ENCODE assay signal across 8 mouse cellular contexts in genomic region chr17:25796951-25797369, GRCm38 (mm10). TPM values are rescaled to one million over a fixed set of nuclear protein-coding genes. Genes with fewer than 3 reads are reported as not detected.
DNase-seq lines count a peak whose midpoint lies in the region; ATAC-seq and TF ChIP-seq lines count a peak whose summit lies in the region.

Gene Metrn, minus strand, starts transcription at chr17:25797136.

- H3K4me2 ChIP-seq in heart, embryonic 15.5 days = peak within 1 kb of the TSS; percentile 82
- peak within 1 kb of the TSS; percentile 94 for H3K4me2 ChIP-seq in liver, embryonic 16.5 days (ENCODE audit: low read depth, low read length)
- peak within 1 kb of the TSS; percentile 96 for H3K4me2 ChIP-seq in neural tube, embryonic 11.5 days (ENCODE audit: low read depth)

- no peak for TF ChIP-seq POLR2A in bone marrow macrophage, adult 2 months (IDR thresholded peaks at IDR 0.05; ENCODE audit: borderline replicate concordance, low read depth, low read length)
- TF ChIP-seq POLR2A in testis, adult 2 months (IDR thresholded peaks at IDR 0.05; ENCODE audit: control insufficient read depth, low read depth, low read length) = peak; percentile 12; the same call in 1 of the 2 replicates

- H3K9me3 ChIP-seq in heart, embryonic 15.5 days (replicated peaks) = no peaks in the 10 kb centered on the region
- H3K9me3 ChIP-seq in liver, embryonic 16.5 days (replicated peaks; ENCODE audit: control insufficient read depth, low read length) = no peaks in the 10 kb centered on the region
- H3K9me3 ChIP-seq in neural tube, embryonic 11.5 days (ENCODE audit: control insufficient read depth, low read length) = no peaks in the 10 kb centered on the region

- WGBS in heart, embryonic 15.5 days = 0% methylated on average over 35 of the region's 35 CpGs
- WGBS in liver, embryonic 16.5 days (ENCODE audit: insufficient replicate concordance) = under 1% methylated on average over 28 of the region's 35 CpGs
- WGBS in neural tube, embryonic 11.5 days = under 1% methylated on average over 34 of the region's 35 CpGs

- TF ChIP-seq CTCF in bone marrow macrophage, adult 2 months (IDR thresholded peaks at IDR 0.05; ENCODE audit: low read depth, low read length) = no peak
- no peak for TF ChIP-seq CTCF in testis, adult 2 months (IDR thresholded peaks at IDR 0.05; ENCODE audit: control insufficient read depth, insufficient read depth, insufficient replicate concordance, low read depth, low read length)

- peaks cover 5% of the 10 kb centered on the region for H3K27me3 ChIP-seq in heart, embryonic 15.5 days
- peaks cover 5% of the 10 kb centered on the region for H3K27me3 ChIP-seq in liver, embryonic 16.5 days (ENCODE audit: control insufficient read depth, insufficient read depth, low read depth, low read length)
- H3K27me3 ChIP-seq in neural tube, embryonic 11.5 days (ENCODE audit: control insufficient read depth, insufficient read depth, low read length) = no peaks in the 10 kb centered on the region
- no peaks in the 10 kb centered on the region for H3K27me3 ChIP-seq in testis, adult 2 months (ENCODE audit: control insufficient read depth, insufficient read depth, low read length)

- H3K36me3 ChIP-seq in heart, embryonic 15.5 days = no peaks in the 10 kb centered on the region
- H3K36me3 ChIP-seq in liver, embryonic 16.5 days (ENCODE audit: control insufficient read depth, insufficient read depth) = no peaks in the 10 kb centered on the region
- 0 out of 2 replicates have a peak, but pooled peaks cover 2% of the 10 kb centered on the region for H3K36me3 ChIP-seq in neural tube, embryonic 11.5 days (ENCODE audit: control insufficient read depth, insufficient read depth, low read length)
- H3K36me3 ChIP-seq in testis, adult 2 months (ENCODE audit: control insufficient read depth, insufficient read depth, low read length) = no peaks in the 10 kb centered on the region

- ATAC-seq in heart, embryonic 15.5 days (replicated peaks; ENCODE audit: insufficient number of reproducible peaks, insufficient read depth, low FRiP score, low read depth) = peak; percentile 78
- peak; percentile 80 for ATAC-seq in liver, embryonic 16.5 days (ENCODE audit: low read depth)
- peak; percentile 64 for ATAC-seq in neural tube, embryonic 11.5 days (ENCODE audit: insufficient read depth, low FRiP score, low TSS enrichment)

- H3K9ac ChIP-seq in heart, embryonic 15.5 days = peak within 1 kb of the TSS; percentile 65
- peak within 1 kb of the TSS; percentile 74 for H3K9ac ChIP-seq in liver, embryonic 16.5 days (ENCODE audit: low read depth, low read length)
- H3K9ac ChIP-seq in neural tube, embryonic 11.5 days (ENCODE audit: low read length) = peak within 1 kb of the TSS; percentile 84

- H3K4me3 ChIP-seq in bone marrow macrophage, adult 2 months (ENCODE audit: insufficient read depth, low read length) = peak within 1 kb of the TSS; percentile 89
- peak within 1 kb of the TSS; percentile 69 for H3K4me3 ChIP-seq in heart, embryonic 15.5 days
- H3K4me3 ChIP-seq in liver, embryonic 16.5 days (ENCODE audit: low read depth, low read length) = peak within 1 kb of the TSS; percentile 86
- peak within 1 kb of the TSS; percentile 83 for H3K4me3 ChIP-seq in neural tube, embryonic 11.5 days (ENCODE audit: low read depth, low read length)
- H3K4me3 ChIP-seq in testis, adult 2 months (ENCODE audit: control insufficient read depth, low read depth, low read length) = peak within 1 kb of the TSS; percentile 75

- H3K4me1 ChIP-seq in bone marrow macrophage, adult 2 months (ENCODE audit: control insufficient read depth, insufficient read depth, low read length) = peaks cover 15% of the 10 kb centered on the region
- H3K4me1 ChIP-seq in heart, embryonic 15.5 days (replicated peaks) = peaks cover 31% of the 10 kb centered on the region
- peaks cover 29% of the 10 kb centered on the region for H3K4me1 ChIP-seq in liver, embryonic 16.5 days (ENCODE audit: control insufficient read depth, low read depth, low read length)
- H3K4me1 ChIP-seq in neural tube, embryonic 11.5 days (ENCODE audit: control insufficient read depth, insufficient read depth, low read length) = peaks cover 41% of the 10 kb centered on the region
- H3K4me1 ChIP-seq in testis, adult 2 months (ENCODE audit: control insufficient read depth, insufficient read depth, low read length) = peaks cover 23% of the 10 kb centered on the region

- peak; percentile 68 to 75 for DNase-seq in CD8-positive naive resting alpha-beta T cell, adult 2 months (ENCODE audit: low read depth in 2 of 2, low spot score in 2 of 2)
- DNase-seq in fibroblast of lung, adult 2 months (ENCODE audit: low read depth) = peak; percentile 26
- peak; percentile 93 for DNase-seq in kidney, postnatal 14 days
- peak; percentile 92 for DNase-seq in neural tube, embryonic 11.5 days (ENCODE audit: low spot score)

- no peak within 1 kb of the TSS for H3K27ac ChIP-seq in bone marrow macrophage, adult 2 months (ENCODE audit: insufficient read depth, low read depth, low read length)
- no peak within 1 kb of the TSS for H3K27ac ChIP-seq in heart, embryonic 15.5 days
- H3K27ac ChIP-seq in liver, embryonic 16.5 days (ENCODE audit: low read length) = peak within 1 kb of the TSS; percentile 27; the same call in 1 of the 2 replicates
- H3K27ac ChIP-seq in neural tube, embryonic 11.5 days (ENCODE audit: low read depth, low read length) = peak within 1 kb of the TSS; percentile 88
- no peak within 1 kb of the TSS for H3K27ac ChIP-seq in testis, adult 2 months (ENCODE audit: control insufficient read depth, insufficient read depth, low read depth, low read length)

RNA-seq across cellular contexts. Expression of gene Metrn, which starts in this region (rescaled TPM):
- 13.1 and 14.6 TPM in 2 replicates for polyA plus RNA-seq in bone marrow macrophage, adult 2 months (2012; ENCODE audit: insufficient read depth, insufficient read length, missing spikeins)
- polyA plus RNA-seq in heart, embryonic 15.5 days (2015; fragmentation: Nextera tagmentation; extraction: Ambion mirVana) = 21.2 and 29.2 TPM in 2 replicates
- 11.8 and 12.1 TPM in 2 replicates for polyA plus RNA-seq in liver, embryonic 16.5 days (2015; fragmentation: Nextera tagmentation; extraction: Ambion mirVana)
- polyA plus RNA-seq in neural tube, embryonic 11.5 days (2014; fragmentation: Nextera tagmentation; extraction: Ambion mirVana) = 29.4 and 38.8 TPM in 2 replicates
- polyA plus RNA-seq in testis, adult 2 months (2012; rRNA removed) = 19.4 and 21.1 TPM in 2 replicates

Comparison
In these comparisons a context has a peak if more than half of its experiments do, and no peak if none do; other contexts are left out.
1. DNase-seq: peak in every context shown above with its lines; median percentile 93 in kidney, postnatal 14 days; 92 in neural tube, embryonic 11.5 days; 72 in CD8-positive naive resting alpha-beta T cell, adult 2 months; 26 in fibroblast of lung, adult 2 months.
2. H3K27ac ChIP-seq: peak in liver, embryonic 16.5 days (single experiment) and neural tube, embryonic 11.5 days (single experiment); none in bone marrow macrophage, adult 2 months (single experiment), heart, embryonic 15.5 days (single experiment) and testis, adult 2 months (single experiment).
3. Peak in every context shown above with its lines, with median percentiles within 50 percentile points of each other: H3K4me3 ChIP-seq, ATAC-seq, H3K4me2 ChIP-seq and H3K9ac ChIP-seq.